Mouse (Mus musculus) limb, embryonic 14.5 days (tissue): Measurements from ENCODE around the gene Sidt1. TPM values are rescaled to one million over a fixed set of nuclear protein-coding genes. Genes with fewer than 3 reads are reported as not detected.

ENCODE experiments used
- ATAC-seq: fragments of 200-750 bp; cut with Nextera tagmentation; 2 replicates; pipeline ENCODE4 v1.8.0; 2017; ENCODE audit warnings: low read depth, moderate number of reproducible peaks, moderate TSS enrichment; ENCODE audit not compliant: low FRiP score
- DNase-seq: peaks from one replicate; pipeline ENCODE4 v3.0.0-alpha.2; 2015; ENCODE audit warnings: low spot score
- H3K27ac ChIP-seq: fragments of 300-500 bp; sonication (generic); replicated peaks from 2 replicates; pipeline ENCODE4 v1.5.1; 2014; ENCODE audit warnings: low read depth, mild to moderate bottlenecking, low read length, moderate library complexity, mixed read lengths
- H3K27me3 ChIP-seq: fragments of 300-500 bp; sonication (generic); 2 replicates; pipeline ENCODE4 v1.6.1; 2014; ENCODE audit warnings: low read length, mixed read lengths; ENCODE audit not compliant: control insufficient read depth, insufficient read depth
- H3K36me3 ChIP-seq: fragments of 300-500 bp; sonication (generic); 2 replicates; pipeline ENCODE4 v1.6.1; 2014; ENCODE audit warnings: mild to moderate bottlenecking, low read length, moderate library complexity, mixed read lengths; ENCODE audit not compliant: control insufficient read depth, insufficient read depth
- H3K4me1 ChIP-seq: fragments of 300-500 bp; sonication (generic); 2 replicates; pipeline ENCODE4 v1.6.1; 2014; ENCODE audit warnings: antibody characterized with exemption, low read length, mixed read lengths; ENCODE audit not compliant: control insufficient read depth, insufficient read depth
- H3K4me2 ChIP-seq: fragments of 300-500 bp; sonication (generic); replicated peaks from 2 replicates; pipeline ENCODE4 v1.6.1; 2014; ENCODE audit warnings: low read depth, mild to moderate bottlenecking, low read length, moderate library complexity; ENCODE audit not compliant: severe bottlenecking
- H3K4me3 ChIP-seq: fragments of 300-500 bp; sonication (generic); replicated peaks from 2 replicates; pipeline ENCODE4 v1.5.1; 2014; ENCODE audit warnings: low read length
- H3K9ac ChIP-seq: fragments of 300-500 bp; sonication (generic); 2 replicates; pipeline ENCODE4 v1.6.1; 2014; ENCODE audit warnings: mild to moderate bottlenecking, low read depth, low read length, moderate library complexity; ENCODE audit not compliant: severe bottlenecking
- H3K9me3 ChIP-seq: fragments of 300-500 bp; sonication (generic); 2 replicates; pipeline ENCODE4 v1.6.1; 2016; ENCODE audit warnings: low read length; ENCODE audit not compliant: control insufficient read depth
- POLR2A ChIP-seq: fragments of 200-500 bp; IDR thresholded peaks from 2 replicates; pipeline ENCODE4 v1.8.0; 2012; ENCODE audit warnings: inconsistent platforms, mild to moderate bottlenecking, moderate library complexity, borderline replicate concordance; ENCODE audit not compliant: insufficient read depth, insufficient read length; ENCODE audit errors: extremely low read depth
- WGBS: fragments of 180-500 bp; shearing (Covaris S2); extraction: QIAGEN DNeasy Blood & Tissue Kit; methylation state at CpG from one replicate; pipeline ENCODE4 v1.1.7; 2014; 5-methylcytosine and 5-hydroxymethylcytosine counted together
- polyA plus RNA-seq, 2 experiments: library from polyadenylated mRNA; depleted of rRNA in 1 of 2; stranded (reverse) in 1 of 2; unstranded in 1 of 2; fragments of >200 nt; fragmentation: Nextera tagmentation in 1 of 2; extraction: Ambion mirVana in 1 of 2; gene quantifications; 2 replicates each; pipeline versions ENCODE4 v1.2.1 to v1.2.3; 2012 to 2014

The Sidt1 gene
- polyA plus RNA-seq, 2 experiments = 0.40 to 0.79 TPM

DNA sequence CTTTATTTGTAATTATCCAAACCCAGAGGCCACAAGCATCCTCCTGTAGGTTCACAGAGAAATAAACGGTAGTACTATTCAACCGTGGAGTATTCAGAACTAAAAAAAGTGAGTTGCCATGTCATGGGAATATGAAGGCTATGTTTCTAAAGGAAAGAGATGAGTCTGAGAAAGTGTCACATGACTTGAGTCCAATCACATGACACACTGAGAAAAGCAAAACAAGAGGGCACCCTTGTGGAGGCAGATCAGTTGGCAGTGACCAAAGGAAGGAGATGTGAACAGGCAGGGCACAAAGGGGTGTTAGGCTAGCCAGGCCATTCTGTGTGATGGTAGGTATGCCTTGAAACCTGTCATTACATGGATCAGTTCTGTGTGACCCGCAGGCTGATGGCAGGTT lies 80.3 kb downstream of the Sidt1 start:
- Histone ChIP-seq H3K9ac (no peak overlapping the region), H3K4me2 (no peak overlapping the region), H3K27me3 (no peaks in the 10 kb centered on the region), H3K36me3 (no peaks in the 10 kb centered on the region), H3K27ac (no peak overlapping the region), H3K4me1 (no peaks in the 10 kb centered on the region), H3K9me3 (no peaks in the 10 kb centered on the region), H3K4me3 (no peak overlapping the region)
- no peak for TF ChIP-seq POLR2A
- WGBS = 86% methylated on average over 3 of the region's 3 CpGs
- DNase-seq (no peak), ATAC-seq (no peak)

- no peak overlapping the region for H3K4me3 ChIP-seq
- no peak for TF ChIP-seq POLR2A
- H3K4me2 ChIP-seq = no peak overlapping the region
- no peak for DNase-seq
- H3K27me3 ChIP-seq = no peaks in the 10 kb centered on the region
- WGBS = 87% methylated on average over 10 of the region's 10 CpGs
- H3K36me3 ChIP-seq = no peaks in the 10 kb centered on the region
- no peak overlapping the region for H3K9ac ChIP-seq
- no peak overlapping the region for H3K27ac ChIP-seq
- H3K9me3 ChIP-seq = no peaks in the 10 kb centered on the region
- no peak for ATAC-seq
- H3K4me1 ChIP-seq = no peaks in the 10 kb centered on the region
Observed at GRCm38 (mm10) chr16:44249985-44250384, 83.0 kb downstream of the Sidt1 start.

- DNase-seq (no peak), ATAC-seq (no peak)
- Histone ChIP-seq H3K27ac (no peak overlapping the region), H3K9me3 (no peaks in the 10 kb centered on the region), H3K4me2 (no peak overlapping the region), H3K9ac (no peak overlapping the region), H3K4me3 (no peak overlapping the region), H3K4me1 (no peaks in the 10 kb centered on the region), H3K27me3 (no peaks in the 10 kb centered on the region), H3K36me3 (no peaks in the 10 kb centered on the region)
- no peak for TF ChIP-seq POLR2A
- WGBS = 57% methylated on average over 7 of the region's 7 CpGs
Observed at GRCm38 (mm10) chr16:44243323-44243722, 89.7 kb downstream of the Sidt1 start.

- H3K4me2 ChIP-seq = no peak overlapping the region
- peak; percentile 79 for DNase-seq
- no peak for ATAC-seq
- H3K36me3 ChIP-seq = no peaks in the 10 kb centered on the region
- no peaks in the 10 kb centered on the region for H3K27me3 ChIP-seq
- H3K4me1 ChIP-seq = no peaks in the 10 kb centered on the region
- no peak for TF ChIP-seq POLR2A
- no peaks in the 10 kb centered on the region for H3K9me3 ChIP-seq
- WGBS = 0% methylated on average over 1 of the region's 1 CpGs
- H3K27ac ChIP-seq = no peak overlapping the region
- H3K9ac ChIP-seq = no peak overlapping the region
- no peak overlapping the region for H3K4me3 ChIP-seq
Observed at GRCm38 (mm10) chr16:44242633-44243032, 90.4 kb downstream of the Sidt1 start.

GRCm38 (mm10) chr16:44240406-44240805 lies 92.6 kb downstream of the Sidt1 start:
- DNase-seq = no peak
- 68% methylated on average over 8 of the region's 8 CpGs for WGBS
- no peak overlapping the region for H3K9ac ChIP-seq
- no peaks in the 10 kb centered on the region for H3K9me3 ChIP-seq
- H3K27me3 ChIP-seq = no peaks in the 10 kb centered on the region
- no peak overlapping the region for H3K27ac ChIP-seq
- ATAC-seq = no peak
- no peak overlapping the region for H3K4me2 ChIP-seq
- H3K4me3 ChIP-seq = no peak overlapping the region
- no peaks in the 10 kb centered on the region for H3K36me3 ChIP-seq
- no peak for TF ChIP-seq POLR2A
- no peaks in the 10 kb centered on the region for H3K4me1 ChIP-seq

GRCm38 (mm10) chr16:44238835-44239263 lies 94.1 kb downstream of the Sidt1 start:
- ATAC-seq (peak; percentile 82), DNase-seq (peak; percentile 64)
- Histone ChIP-seq H3K9me3 (no peaks in the 10 kb centered on the region), H3K9ac (no peak overlapping the region), H3K4me3 (no peak overlapping the region), H3K27me3 (no peaks in the 10 kb centered on the region), H3K36me3 (no peaks in the 10 kb centered on the region), H3K27ac (no peak overlapping the region), H3K4me1 (no peaks in the 10 kb centered on the region), H3K4me2 (no peak overlapping the region)
- 48% methylated on average over 10 of the region's 10 CpGs for WGBS
- no peak for TF ChIP-seq POLR2A
